Mouse (Mus musculus) lung, postnatal 25 days (tissue): Measurements from ENCODE around the gene Lin7a.

Experiments used
- DNase-seq: peaks from one replicate; pipeline ENCODE4 v3.0.0; 2022; ENCODE audit warnings: low spot score

Gene Lin7a

GRCm38 (mm10) chr10:107467819-107468218, 196.3 kb downstream of the Lin7a start:
- DNase-seq, result peak; percentile 47
